Mouse (Mus musculus) embryonic facial prominence, embryonic 13.5 days (tissue): ENCODE results near the gene Nmnat3. TPM values are rescaled to one million over a fixed set of nuclear protein-coding genes. Genes with fewer than 3 reads are reported as not detected.

Experiments used
- ATAC-seq: fragments of 200-750 bp; cut with Nextera tagmentation; 2 replicates; pipeline ENCODE4 v1.8.0; 2017; ENCODE audit warnings: low read depth; ENCODE audit not compliant: insufficient number of reproducible peaks, insufficient read depth, low FRiP score, low TSS enrichment
- H3K27ac ChIP-seq: fragments of 300-500 bp; sonication (generic); 2 replicates; pipeline ENCODE4 v1.5.1; 2015; ENCODE audit warnings: moderate library complexity, mild to moderate bottlenecking, inconsistent platforms
- H3K27me3 ChIP-seq: fragments of 300-500 bp; sonication (generic); 2 replicates; pipeline ENCODE4 v1.6.1; 2015; ENCODE audit warnings: mild to moderate bottlenecking, inconsistent platforms
- H3K36me3 ChIP-seq: fragments of 300-500 bp; sonication (generic); 2 replicates; pipeline ENCODE4 v1.6.1; 2015; ENCODE audit warnings: mild to moderate bottlenecking, inconsistent platforms
- H3K4me1 ChIP-seq: fragments of 300-500 bp; sonication (generic); 2 replicates; pipeline ENCODE4 v1.6.1; 2015; ENCODE audit warnings: inconsistent platforms
- H3K4me2 ChIP-seq: fragments of 300-500 bp; sonication (generic); 2 replicates; pipeline ENCODE4 v1.6.1; 2015; ENCODE audit warnings: moderate library complexity, mild to moderate bottlenecking, inconsistent platforms
- H3K4me3 ChIP-seq: fragments of 300-500 bp; sonication (generic); 2 replicates; pipeline ENCODE4 v1.5.1; 2015; ENCODE audit warnings: mild to moderate bottlenecking, inconsistent platforms
- H3K9ac ChIP-seq: fragments of 300-500 bp; sonication (generic); 2 replicates; pipeline ENCODE4 v1.6.1; 2015; ENCODE audit warnings: mild to moderate bottlenecking, inconsistent platforms
- H3K9me3 ChIP-seq: fragments of 300-500 bp; sonication (generic); 2 replicates; pipeline ENCODE4 v1.6.1; 2016; ENCODE audit warnings: inconsistent platforms
- WGBS: fragments of 180-500 bp; shearing (Covaris S2); methylation state at CpG from one replicate; pipeline ENCODE4 v1.1.7; 2015; ENCODE audit warnings: mixed read lengths; 5-methylcytosine and 5-hydroxymethylcytosine counted together
- polyA plus RNA-seq: library from polyadenylated mRNA; unstranded; fragments of >200 nt; fragmentation: Nextera tagmentation; extraction: Ambion mirVana; gene quantifications from 2 replicates; pipeline ENCODE4 v1.2.1, GENCODE M21; 2015

Nmnat3 gene
- polyA plus RNA-seq, 1 experiment from 2014 or later = 6.3 TPM

- Histone ChIP-seq H3K27ac (no peak overlapping the region), H3K4me2 (no peak overlapping the region), H3K9me3 (no peaks in the 10 kb centered on the region), H3K4me1 (no peaks in the 10 kb centered on the region), H3K36me3 (peaks cover 12% of the 10 kb centered on the region), H3K9ac (no peak overlapping the region), H3K4me3 (no peak overlapping the region), H3K27me3 (no peaks in the 10 kb centered on the region)
- 67% methylated on average over 1 of the region's 1 CpGs for WGBS
- ATAC-seq = no peak
Measured at GRCm38 (mm10) chr9:98450976-98451375, 163.7 kb downstream of the Nmnat3 start.

- no peaks in the 10 kb centered on the region for H3K4me1 ChIP-seq
- no peak overlapping the region for H3K27ac ChIP-seq
- WGBS = 71% methylated on average over 2 of the region's 2 CpGs
- no peak overlapping the region for H3K9ac ChIP-seq
- no peak overlapping the region for H3K4me2 ChIP-seq
- no peak overlapping the region for H3K4me3 ChIP-seq
- no peaks in the 10 kb centered on the region for H3K9me3 ChIP-seq
- H3K27me3 ChIP-seq = no peaks in the 10 kb centered on the region
- ATAC-seq = no peak
- H3K36me3 ChIP-seq = no peaks in the 10 kb centered on the region
Measured at GRCm38 (mm10) chr9:98466709-98467108, 179.5 kb downstream of the Nmnat3 start.

Other genes starting within 250 kb of the Nmnat3 start
- 54.1 and 61.1 TPM in 2 replicates for gene Rbp1, start 135.5 kb downstream of the Nmnat3 start, polyA plus RNA-seq
- 0.37 and 1.7 TPM in 2 replicates for gene Rbp2, start 198.7 kb downstream of the Nmnat3 start, polyA plus RNA-seq